Mouse (Mus musculus) CH12.LX (cell line): ENCODE measurements around the gene Ubqln1. TPM values are rescaled to one million over a fixed set of nuclear protein-coding genes. Genes with fewer than 3 reads are reported as not detected.

Source experiments
- DNase-seq: peaks from one replicate; pipeline ENCODE4 v3.0.0-alpha.2; 2013; ENCODE audit errors: extremely low read depth
- H3K27ac ChIP-seq: 2 replicates; pipeline ENCODE4 v1.5.1; 2012; ENCODE audit warnings: low read depth, mild to moderate bottlenecking, control low read depth, moderate library complexity; ENCODE audit not compliant: insufficient read depth
- H3K27me3 ChIP-seq: replicated peaks from 2 replicates; pipeline ENCODE3; 2012; ENCODE audit warnings: inconsistent platforms
- H3K36me3 ChIP-seq, 2 experiments: replicated peaks in 1 of 2; 2 replicates each; pipeline versions ENCODE3 to v1.6.1; 2012; ENCODE audit warnings: inconsistent platforms in 1 of 2, low read length in 1 of 2, mild to moderate bottlenecking in 1 of 2, mixed read lengths in 1 of 2, moderate library complexity in 1 of 2; ENCODE audit not compliant: control insufficient read depth in 1 of 2, insufficient read depth in 1 of 2
- H3K4me1 ChIP-seq, 2 experiments: 2 replicates each; pipeline ENCODE4 v1.6.1; 2012; ENCODE audit warnings: inconsistent platforms in 1 of 2, moderate library complexity in 1 of 2; ENCODE audit not compliant: insufficient read depth in 2 of 2, control insufficient read depth in 1 of 2
- H3K4me2 ChIP-seq: 2 replicates; pipeline ENCODE4 v1.6.1; 2012; ENCODE audit warnings: low read depth, mild to moderate bottlenecking, control low read depth; ENCODE audit not compliant: poor library complexity, insufficient read depth, severe bottlenecking
- H3K4me3 ChIP-seq, 3 experiments: fragments of 150-350 bp in 1 of 3; sonication (generic) in 1 of 3; replicated peaks in 1 of 3; 2 replicates each; pipeline versions ENCODE3 to v1.5.1; 2011 to 2012; ENCODE audit warnings: low read depth in 2 of 3, low read length in 2 of 3, mild to moderate bottlenecking in 2 of 3, moderate library complexity in 2 of 3, control low read depth in 1 of 3, improper control_type of control experiment in 1 of 3, inconsistent platforms in 1 of 3, mixed read lengths in 1 of 3; ENCODE audit not compliant: poor library complexity in 1 of 3
- H3K79me2 ChIP-seq: replicated peaks from 2 replicates; pipeline ENCODE4 v1.6.1; 2012; ENCODE audit warnings: mild to moderate bottlenecking, moderate library complexity; ENCODE audit not compliant: control insufficient read depth, poor library complexity, insufficient read depth, severe bottlenecking; ENCODE audit errors: extremely low read depth
- H3K9ac ChIP-seq: 2 replicates; pipeline ENCODE4 v1.6.1; 2012; ENCODE audit warnings: low read depth, mild to moderate bottlenecking, control low read depth, moderate library complexity; ENCODE audit not compliant: insufficient read depth
- H3K9me3 ChIP-seq: replicated peaks from 2 replicates; pipeline ENCODE3; 2012; ENCODE audit warnings: low read length, inconsistent platforms, mixed read lengths
- CHD1 ChIP-seq: IDR thresholded peaks from 2 replicates; pipeline ENCODE4 v1.6.1; 2012; ENCODE audit warnings: low read depth, low read length, improper control_type of control experiment, inconsistent platforms
- CHD2 ChIP-seq: IDR thresholded peaks from 2 replicates; pipeline ENCODE4 v1.6.1; 2011; ENCODE audit warnings: low read length, improper control_type of control experiment
- ELF1 ChIP-seq: IDR thresholded peaks from 2 replicates; pipeline ENCODE4 v1.6.1; 2014; ENCODE audit warnings: low read depth, mild to moderate bottlenecking, inconsistent platforms, low read length, improper control_type of control experiment
- ETS1 ChIP-seq: conservative IDR thresholded peaks from 2 replicates; pipeline ENCODE4 v1.6.1; 2012; ENCODE audit warnings: low read depth, mild to moderate bottlenecking, inconsistent platforms, low read length, improper control_type of control experiment, moderate library complexity
- JUN ChIP-seq: IDR thresholded peaks from 2 replicates; pipeline ENCODE4 v1.6.1; 2011; ENCODE audit warnings: low read depth, mild to moderate bottlenecking, low read length, improper control_type of control experiment, moderate library complexity; ENCODE audit not compliant: insufficient read depth
- JUND ChIP-seq: conservative IDR thresholded peaks from 2 replicates; pipeline ENCODE4 v1.6.1; 2011; ENCODE audit warnings: low read depth, low read length, improper control_type of control experiment
- MAZ ChIP-seq: IDR thresholded peaks from 2 replicates; pipeline ENCODE4 v1.6.1; 2012; ENCODE audit warnings: low read depth, mild to moderate bottlenecking, inconsistent platforms, low read length, improper control_type of control experiment, moderate library complexity
- MXI1 ChIP-seq: IDR thresholded peaks from 2 replicates; pipeline ENCODE4 v1.6.1; 2011; ENCODE audit warnings: mild to moderate bottlenecking, low read depth, low read length, improper control_type of control experiment
- NRF1 ChIP-seq: IDR thresholded peaks from 2 replicates; pipeline ENCODE4 v1.6.1; 2014; ENCODE audit warnings: low read depth, mild to moderate bottlenecking, inconsistent platforms, low read length, improper control_type of control experiment, moderate library complexity
- POLR2A ChIP-seq: IDR thresholded peaks from 2 replicates; pipeline ENCODE4 v1.6.1; 2011; ENCODE audit warnings: low read depth, mild to moderate bottlenecking, improper control_type of control experiment, low read length
- POLR2AphosphoS2 ChIP-seq: IDR thresholded peaks from 2 replicates; pipeline ENCODE4 v1.6.1; 2011; ENCODE audit warnings: low read depth, low read length, improper control_type of control experiment
- RCOR1 ChIP-seq: conservative IDR thresholded peaks from 2 replicates; pipeline ENCODE4 v1.6.1; 2012; ENCODE audit warnings: low read depth, mild to moderate bottlenecking, inconsistent platforms, low read length, improper control_type of control experiment
- SMC3 ChIP-seq: IDR thresholded peaks from 2 replicates; pipeline ENCODE4 v1.6.1; 2011; ENCODE audit warnings: low read depth, low read length, improper control_type of control experiment
- TBP ChIP-seq: conservative IDR thresholded peaks from 2 replicates; pipeline ENCODE4 v1.6.1; 2011; ENCODE audit warnings: low read depth, low read length, improper control_type of control experiment
- UBTF ChIP-seq: IDR thresholded peaks from 2 replicates; pipeline ENCODE4 v1.6.1; 2012; ENCODE audit warnings: low read depth, mild to moderate bottlenecking, inconsistent platforms, low read length, improper control_type of control experiment, moderate library complexity
- USF1 ChIP-seq: IDR thresholded peaks from 2 replicates; pipeline ENCODE4 v1.6.1; 2014; ENCODE audit warnings: low read depth, mild to moderate bottlenecking, inconsistent platforms, low read length, improper control_type of control experiment
- ZKSCAN1 ChIP-seq: IDR thresholded peaks from 2 replicates; pipeline ENCODE4 v1.6.1; 2012; ENCODE audit warnings: low read depth, inconsistent platforms, low read length, improper control_type of control experiment, borderline replicate concordance
- ZMIZ1 ChIP-seq: IDR thresholded peaks from 2 replicates; pipeline ENCODE4 v1.6.1; 2012; ENCODE audit warnings: low read depth, mild to moderate bottlenecking, inconsistent platforms, low read length, improper control_type of control experiment
- ZNF384 ChIP-seq: IDR thresholded peaks from 2 replicates; pipeline ENCODE4 v1.6.1; 2012; ENCODE audit warnings: low read depth, low read length, improper control_type of control experiment, inconsistent platforms
- dilution Hi-C: fragments of 300-500 bp; cut with MboI; formaldehyde crosslinking; loops from 2 replicates; pipeline ENCODE4 v1.14.3; 2020; ENCODE audit warnings: low sequenced_read_pairs; ENCODE audit not compliant: extremely low pct_unique_long_range_greater_than_20kb, extremely low pct_ligation_motif_present
- in situ Hi-C: fragments of 300-500 bp; cut with MboI; formaldehyde crosslinking; loops from 3 replicates; pipeline ENCODE4 v1.14.3; 2019; ENCODE audit warnings: low sequenced_read_pairs, low pct_ligation_motif_present, low pct_unique_long_range_greater_than_20kb, mixed read lengths
- polyA plus RNA-seq: library from polyadenylated mRNA; unstranded; fragments of >175 nt; gene quantifications from 2 replicates; pipeline ENCODE4 v1.2.1, GENCODE M21; 2012; ENCODE audit warnings: low read depth; ENCODE audit not compliant: insufficient read length
- total RNA-seq, 2 experiments: library from RNA; depleted of rRNA; stranded (reverse); fragments of 300-350 nt in 1 of 2; fragments of >200 nt in 1 of 2; gene quantifications; 2 replicates each; pipeline ENCODE4 v1.2.3; 2012 to 2014

The Ubqln1 gene
- total and polyA plus RNA-seq, 3 experiments: 58.5 to 166 (median 130) TPM

DNA sequence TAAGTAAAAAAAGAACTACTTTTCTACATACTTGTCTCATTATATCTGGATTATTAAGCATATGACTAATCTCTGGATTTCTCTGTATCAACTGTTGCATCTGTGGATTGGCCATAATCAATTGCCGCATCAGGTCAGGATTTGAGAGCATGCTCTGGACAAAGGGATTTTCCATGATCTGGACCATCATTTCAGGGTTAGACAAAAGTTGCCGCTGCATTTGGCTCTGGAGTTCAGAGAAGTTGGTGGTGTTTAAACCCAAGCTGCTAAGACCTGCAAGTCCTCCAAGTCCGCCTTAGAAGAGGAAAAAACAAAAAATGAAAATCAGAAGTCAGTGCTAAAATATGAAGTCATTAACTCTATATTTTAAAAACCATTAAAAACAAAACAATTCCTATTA is 22.2 kb downstream of the Ubqln1 start:
- Histone ChIP-seq H3K27ac (no peak overlapping the region), H3K27me3 (no peaks in the 10 kb centered on the region), H3K9me3 (peaks cover 9% of the 10 kb centered on the region)
- in situ Hi-C loops: no loop called here
- DNase-seq: no peak
- no peak for TF ChIP-seq JUND
- TF ChIP-seq USF1: no peak
- TF ChIP-seq, all 38 proteins: peak for 0
- no peak overlapping the region for H3K4me3 ChIP-seq
- dilution Hi-C loops: no loop called here
- peaks cover 14% of the 10 kb centered on the region for H3K79me2 ChIP-seq
- H3K4me1 ChIP-seq: peaks cover 11 to 37% of the 10 kb centered on the region in 2 experiments
- no peak overlapping the region for H3K9ac ChIP-seq
- H3K36me3 ChIP-seq: peaks cover 41 to 82% of the 10 kb centered on the region in 2 experiments
- no peak overlapping the region for H3K4me2 ChIP-seq

DNA sequence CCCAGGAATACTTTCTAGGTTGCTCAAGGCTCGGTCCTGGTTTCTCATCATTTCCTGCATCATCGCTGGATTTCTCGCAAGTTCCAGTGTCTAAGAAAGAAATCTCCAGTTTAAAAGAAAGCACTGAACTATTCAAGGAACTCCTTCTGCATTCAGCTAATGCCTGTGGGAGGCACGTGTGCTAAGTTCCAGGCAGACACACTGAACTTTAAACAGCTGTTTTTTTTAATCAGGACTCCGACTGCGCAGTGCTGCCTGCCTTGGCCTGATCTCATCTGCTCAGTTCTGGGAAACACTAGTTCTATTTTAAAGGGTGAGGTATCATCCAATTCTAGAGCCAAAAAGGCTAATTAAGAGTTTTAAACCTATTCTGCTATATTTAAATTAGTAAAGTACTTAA is 23.3 kb downstream of the Ubqln1 start:
- H3K4me2 ChIP-seq: no peak overlapping the region
- H3K4me3 ChIP-seq: no peak overlapping the region
- TF ChIP-seq JUN (no peak), POLR2AphosphoS2 (no peak), CHD1 (no peak), MAZ (no peak), POLR2A (no peak), ETS1 (no peak), NRF1 (no peak), ELF1 (no peak), CHD2 (no peak)
- no peak overlapping the region for H3K27ac ChIP-seq
- H3K9me3 ChIP-seq: peaks cover 9% of the 10 kb centered on the region
- no peak overlapping the region for H3K9ac ChIP-seq
- in situ Hi-C loops (no loop called here), dilution Hi-C loops (no loop called here)
- no peak for DNase-seq
- H3K79me2 ChIP-seq: peaks cover 9% of the 10 kb centered on the region
- peaks cover 45 to 88% of the 10 kb centered on the region in 2 experiments for H3K36me3 ChIP-seq
- no peaks in the 10 kb centered on the region for H3K27me3 ChIP-seq
- peaks cover 5 to 26% of the 10 kb centered on the region in 2 experiments; a peak in 3 of 4 replicates for H3K4me1 ChIP-seq

DNA sequence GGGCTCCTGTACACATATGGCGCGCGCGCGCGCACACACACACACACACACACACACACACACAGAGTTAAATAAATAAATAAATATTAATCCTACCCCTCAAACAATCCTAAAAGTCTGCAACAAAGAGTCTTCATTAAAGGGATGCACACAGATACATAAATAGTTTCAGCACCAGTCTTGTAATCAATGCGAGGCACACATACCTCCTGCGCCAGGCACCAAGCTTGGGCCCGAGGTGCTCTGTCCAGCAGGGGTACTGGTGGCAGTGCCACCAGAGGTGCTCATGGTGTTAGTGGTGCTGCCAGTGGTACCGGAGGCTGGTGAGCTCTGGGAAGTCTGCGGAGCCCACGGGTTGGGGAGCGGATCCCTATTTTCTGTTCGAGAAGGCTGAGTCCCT is 23.9 kb downstream of the Ubqln1 start:
- Histone ChIP-seq H3K27ac (no peak overlapping the region), H3K4me1 (peaks cover 3 to 20% of the 10 kb centered on the region in 2 experiments; a peak in 2 of 4 replicates), H3K9ac (no peak overlapping the region), H3K36me3 (peaks cover 47 to 87% of the 10 kb centered on the region in 2 experiments), H3K9me3 (peaks cover 9% of the 10 kb centered on the region), H3K4me2 (no peak overlapping the region), H3K79me2 (peaks cover 7% of the 10 kb centered on the region), H3K27me3 (no peaks in the 10 kb centered on the region), H3K4me3 (no peak overlapping the region)
- in situ Hi-C loops (no loop called here), dilution Hi-C loops (no loop called here)
- no peak for DNase-seq
- TF ChIP-seq CHD1: no peak
- no peak for TF ChIP-seq RCOR1
- no peak for TF ChIP-seq ZKSCAN1
- no peak for TF ChIP-seq TBP
- no peak for TF ChIP-seq NRF1
- TF ChIP-seq UBTF: no peak
- TF ChIP-seq ZNF384: no peak
- no peak for TF ChIP-seq MAZ
- no peak for TF ChIP-seq ZMIZ1
- TF ChIP-seq MXI1: no peak
- TF ChIP-seq SMC3: no peak
